Mouse (Mus musculus) testis, adult 2 months (tissue): Measurements from ENCODE around the gene Gas2. TPM values are rescaled to one million over a fixed set of nuclear protein-coding genes. Genes with fewer than 3 reads are reported as not detected.

ENCODE experiments used
- H3K27ac ChIP-seq: fragments of 200-500 bp; 2 replicates; pipeline ENCODE4 v1.5.1; 2012; ENCODE audit warnings: low read depth, low read length; ENCODE audit not compliant: control insufficient read depth, insufficient read depth
- H3K27me3 ChIP-seq: fragments of 200-500 bp; 2 replicates; pipeline ENCODE4 v1.6.1; 2012; ENCODE audit warnings: mild to moderate bottlenecking, low read length, moderate library complexity; ENCODE audit not compliant: control insufficient read depth, insufficient read depth
- H3K36me3 ChIP-seq: fragments of 200-500 bp; 2 replicates; pipeline ENCODE4 v1.6.1; 2012; ENCODE audit warnings: mild to moderate bottlenecking, low read length; ENCODE audit not compliant: control insufficient read depth, insufficient read depth
- H3K4me1 ChIP-seq: fragments of 200-500 bp; 2 replicates; pipeline ENCODE4 v1.6.1; 2012; ENCODE audit warnings: low read length; ENCODE audit not compliant: control insufficient read depth, insufficient read depth
- H3K4me3 ChIP-seq: fragments of 200-500 bp; 2 replicates; pipeline ENCODE4 v1.5.1; 2012; ENCODE audit warnings: low read depth, mild to moderate bottlenecking, low read length, moderate library complexity, mixed read lengths; ENCODE audit not compliant: control insufficient read depth
- CTCF ChIP-seq: fragments of 200-500 bp; IDR thresholded peaks from 2 replicates; pipeline ENCODE4 v1.5.1; 2012; ENCODE audit warnings: low read depth, mild to moderate bottlenecking, inconsistent platforms, low read length, moderate library complexity; ENCODE audit not compliant: control insufficient read depth, insufficient read depth, insufficient replicate concordance
- POLR2A ChIP-seq: fragments of 200-500 bp; IDR thresholded peaks from 2 replicates; pipeline ENCODE4 v1.6.1; 2012; ENCODE audit warnings: low read depth, mild to moderate bottlenecking, inconsistent platforms, low read length, moderate library complexity; ENCODE audit not compliant: control insufficient read depth
- polyA plus RNA-seq: library from polyadenylated mRNA; depleted of rRNA; stranded (reverse); fragments of >200 nt; gene quantifications from 2 replicates; pipeline ENCODE4 v1.2.3, GENCODE M21; 2012

Gene Gas2
- polyA plus RNA-seq, 1 experiment, result 4.7 TPM

DNA sequence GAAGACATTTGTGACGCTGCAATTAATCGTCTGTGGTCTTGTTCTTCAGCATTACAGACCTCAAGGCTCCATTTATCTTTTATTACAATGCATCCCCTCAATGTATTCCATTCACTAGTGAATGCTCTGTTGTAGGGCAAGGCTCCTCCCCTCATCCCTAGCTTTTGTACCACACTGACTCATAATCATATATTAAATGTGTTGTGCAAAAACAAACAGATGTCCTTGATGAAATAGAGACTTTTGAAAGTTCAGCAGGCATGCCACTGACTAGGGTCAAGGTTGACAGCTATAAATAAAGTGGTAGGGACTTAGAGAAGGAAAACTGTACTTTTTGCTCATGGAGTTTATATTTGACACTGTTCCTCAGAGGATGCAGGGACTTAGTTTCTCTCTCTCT is 111.7 kb downstream of the Gas2 start:
- Histone ChIP-seq H3K36me3 (no peaks in the 10 kb centered on the region), H3K27me3 (no peaks in the 10 kb centered on the region), H3K27ac (no peak overlapping the region), H3K4me1 (no peaks in the 10 kb centered on the region), H3K4me3 (no peak overlapping the region)
- TF ChIP-seq POLR2A (no peak), CTCF (no peak)

DNA sequence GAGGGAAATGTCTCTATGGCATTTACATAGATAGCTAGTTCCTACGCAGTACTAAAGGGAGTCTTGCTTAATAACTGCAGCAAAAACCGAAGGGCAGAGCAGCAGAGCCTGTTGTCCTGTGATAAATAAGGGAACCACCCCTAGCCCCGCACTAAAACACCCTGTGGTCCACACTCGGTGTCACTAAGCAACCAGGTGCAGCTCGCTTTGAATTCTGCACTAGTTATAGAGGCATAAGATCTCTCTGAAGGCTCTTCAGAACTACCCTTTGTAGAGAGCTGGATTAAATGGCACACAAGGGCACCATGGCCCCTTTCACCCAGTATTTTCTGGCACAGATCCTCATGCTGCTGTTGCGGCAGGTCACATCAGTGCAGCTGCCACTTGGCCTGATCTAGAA is 113.4 kb downstream of the Gas2 start:
- Histone ChIP-seq H3K36me3 (no peaks in the 10 kb centered on the region), H3K27me3 (no peaks in the 10 kb centered on the region), H3K4me3 (no peak overlapping the region), H3K4me1 (no peaks in the 10 kb centered on the region), H3K27ac (no peak overlapping the region)
- no peak for TF ChIP-seq POLR2A
- TF ChIP-seq CTCF, result no peak

DNA sequence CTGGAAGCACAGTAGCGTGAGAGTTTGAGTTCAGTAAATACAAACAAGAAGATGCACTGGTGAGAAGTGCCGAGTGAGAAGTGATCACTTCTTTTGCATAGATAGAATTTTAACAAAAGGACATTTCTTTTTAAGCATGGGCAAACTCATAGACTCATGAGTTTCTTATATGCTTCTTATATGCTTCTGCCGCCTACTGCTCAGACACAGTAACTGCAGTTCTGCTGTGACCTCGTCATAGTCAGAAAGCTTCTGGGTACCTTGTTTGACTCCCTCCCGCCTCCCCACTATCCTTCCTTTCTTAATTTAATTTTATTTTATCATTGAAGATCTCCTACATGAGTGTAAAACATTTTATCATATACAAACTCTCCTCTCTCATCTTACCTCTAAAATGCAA is 117.5 kb downstream of the Gas2 start:
- TF ChIP-seq POLR2A, result no peak
- TF ChIP-seq CTCF, result no peak
- Histone ChIP-seq H3K27ac (no peak overlapping the region), H3K4me1 (no peaks in the 10 kb centered on the region), H3K4me3 (no peak overlapping the region), H3K36me3 (no peaks in the 10 kb centered on the region), H3K27me3 (no peaks in the 10 kb centered on the region)

DNA sequence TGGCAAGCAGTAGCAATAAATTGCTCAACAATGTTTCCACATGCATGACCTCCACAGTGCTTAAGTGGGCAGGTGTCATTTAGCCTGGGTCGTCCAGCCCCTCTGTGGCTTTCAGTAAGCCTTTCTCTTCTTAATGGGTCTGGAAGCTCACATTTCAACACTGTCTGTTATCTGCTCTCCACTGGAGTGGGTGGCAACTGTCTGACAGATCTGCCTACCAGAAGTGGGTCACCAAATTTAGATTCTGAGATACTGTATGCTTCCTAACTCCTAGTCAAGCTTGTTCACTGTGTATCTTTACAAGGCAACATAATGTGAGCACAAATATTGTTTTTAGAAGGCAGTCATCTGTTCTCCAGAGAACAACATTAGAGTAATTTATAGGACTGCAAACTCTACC is 120.5 kb downstream of the Gas2 start:
- Histone ChIP-seq H3K4me3 (no peak overlapping the region), H3K4me1 (no peaks in the 10 kb centered on the region), H3K36me3 (no peaks in the 10 kb centered on the region), H3K27me3 (no peaks in the 10 kb centered on the region), H3K27ac (no peak overlapping the region)
- TF ChIP-seq POLR2A (no peak), CTCF (no peak)

DNA sequence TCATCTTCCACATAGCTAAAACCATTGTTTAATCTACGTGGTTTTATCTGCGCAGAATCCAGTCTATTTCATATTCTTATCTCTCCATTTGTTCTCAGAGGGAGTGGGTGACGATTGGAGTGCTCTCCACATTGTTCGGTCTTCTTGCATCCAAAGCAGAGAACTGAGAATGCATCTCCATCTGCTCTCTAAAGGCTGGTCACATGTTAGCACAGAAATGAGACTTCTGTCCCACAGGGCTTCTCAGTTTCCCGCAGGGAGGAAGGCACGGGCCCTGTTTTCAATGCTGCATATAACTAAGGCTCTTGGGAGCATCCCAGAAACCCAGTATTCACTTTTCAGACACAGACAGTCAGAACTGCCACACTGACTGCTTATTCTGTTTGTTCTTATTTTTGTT is 123.9 kb downstream of the Gas2 start:
- Histone ChIP-seq H3K27me3 (no peaks in the 10 kb centered on the region), H3K27ac (no peak overlapping the region), H3K4me1 (no peaks in the 10 kb centered on the region), H3K4me3 (no peak overlapping the region), H3K36me3 (no peaks in the 10 kb centered on the region)
- no peak for TF ChIP-seq POLR2A

DNA sequence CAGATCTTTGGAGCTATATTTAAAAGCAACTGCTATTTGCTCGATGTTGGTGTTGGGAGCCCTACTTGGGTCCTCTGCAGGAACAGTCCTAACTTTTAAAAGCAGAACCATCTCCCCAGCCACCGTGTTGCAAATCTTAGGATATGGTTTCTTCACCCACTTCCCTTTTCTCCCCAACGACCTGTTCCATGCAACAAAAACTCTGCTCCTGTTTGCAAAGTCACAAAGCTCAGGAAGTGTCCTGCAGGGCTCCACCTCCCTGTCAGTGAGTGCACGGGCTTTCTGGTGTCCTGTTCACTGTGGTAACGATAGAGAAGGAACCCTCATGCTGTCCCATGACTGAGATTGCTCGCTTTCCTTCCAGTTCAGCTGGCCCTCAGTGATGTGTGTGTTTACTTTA is 125.1 kb downstream of the Gas2 start:
- no peaks in the 10 kb centered on the region for H3K27me3 ChIP-seq
- no peak for TF ChIP-seq CTCF
- no peak for TF ChIP-seq POLR2A
- no peak overlapping the region for H3K4me3 ChIP-seq
- H3K4me1 ChIP-seq, result no peaks in the 10 kb centered on the region
- H3K27ac ChIP-seq, result no peak overlapping the region
- no peaks in the 10 kb centered on the region for H3K36me3 ChIP-seq

DNA sequence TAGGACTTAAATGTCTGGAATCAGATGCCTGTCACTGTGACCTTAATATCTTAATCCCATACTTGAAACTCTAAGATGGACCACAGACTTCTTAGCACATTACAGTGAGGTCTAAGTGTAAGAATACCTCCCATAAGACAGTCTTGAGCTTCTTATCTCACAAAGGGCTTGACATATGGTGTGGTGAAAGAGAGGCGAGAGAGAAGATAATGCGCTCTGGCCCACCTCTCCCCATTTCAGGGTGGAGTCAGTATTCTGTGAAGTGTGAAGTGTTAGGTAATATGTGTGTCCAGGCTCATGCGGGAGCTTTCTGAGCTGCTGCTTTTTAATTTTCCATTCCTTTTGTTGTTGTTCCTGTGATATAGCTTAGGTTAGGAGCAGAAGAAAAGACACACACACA is 129.2 kb downstream of the Gas2 start:
- no peaks in the 10 kb centered on the region for H3K4me1 ChIP-seq
- no peaks in the 10 kb centered on the region for H3K36me3 ChIP-seq
- no peak overlapping the region for H3K27ac ChIP-seq
- H3K4me3 ChIP-seq, result no peak overlapping the region
- no peaks in the 10 kb centered on the region for H3K27me3 ChIP-seq
- no peak for TF ChIP-seq CTCF
- TF ChIP-seq POLR2A, result no peak

DNA sequence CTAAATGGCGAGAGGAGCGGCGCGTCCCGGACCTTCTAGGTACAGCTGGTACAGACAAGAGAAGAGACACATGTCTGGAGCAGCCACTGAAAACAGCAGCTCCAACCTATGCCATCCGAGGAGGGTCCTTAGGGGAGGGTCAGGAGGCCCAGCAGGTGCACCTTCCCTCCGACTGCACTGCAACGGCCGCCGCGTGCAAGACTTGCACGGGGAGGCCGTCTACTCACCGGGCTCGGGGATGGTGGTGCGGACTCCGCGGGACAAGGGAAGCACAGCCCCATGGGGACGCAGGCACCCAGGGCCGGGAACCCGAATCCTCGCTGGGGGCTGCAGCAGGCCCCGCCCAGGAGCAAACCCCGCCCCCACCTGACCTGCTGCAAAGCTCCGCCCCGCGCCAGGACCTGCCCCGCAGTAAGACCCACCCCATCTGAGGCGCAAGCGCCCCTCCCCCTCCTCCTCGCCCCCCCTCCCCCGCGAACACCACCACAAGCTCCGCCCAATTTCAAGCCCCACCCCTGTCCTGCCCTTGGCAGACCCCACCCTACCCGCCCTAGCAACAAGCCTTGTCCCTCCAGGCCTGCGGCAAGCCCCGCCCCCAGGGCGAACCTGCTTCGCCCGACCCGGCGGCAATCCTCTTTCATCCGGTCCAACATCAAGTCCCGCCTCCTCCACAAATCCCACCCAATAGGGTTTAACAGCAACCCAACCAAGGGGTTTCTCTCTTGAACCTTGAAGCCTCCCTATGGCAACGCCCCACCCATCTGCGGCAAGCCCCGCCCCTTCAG is 143.9 kb downstream of the Gas2 start, which contains the start of gene Svip:
TSS of gene Svip (minus strand) at position 508 of the 785 bp plus-strand sequence.
- peaks cover under 1% of the 10 kb centered on the region for H3K36me3 ChIP-seq
- peaks cover 4% of the 10 kb centered on the region; the same call in 1 of the 2 replicates for H3K4me1 ChIP-seq
- H3K27ac ChIP-seq, result peak within 1 kb of the TSS; percentile 76
- H3K27me3 ChIP-seq, result no peaks in the 10 kb centered on the region
- TF ChIP-seq POLR2A (no peak; the same call in 1 of the 2 replicates), CTCF (no peak)
- H3K4me3 ChIP-seq, result peak within 1 kb of the TSS; percentile 96
